Mouse (Mus musculus) ES-E14 (cell line): ENCODE measurements at regions not wholly inside any gene's neighbourhood (a gene's known extent, or its start where the extent isn't known, plus 50 kb on each side); places are given as distances from the start of the nearest gene placed in this dataset.

Experiments used
- DNase-seq: peaks from one replicate; pipeline ENCODE4 v3.0.0-alpha.2; 2013; ENCODE audit warnings: low read depth, low spot score
- H3K27ac ChIP-seq: 2 replicates; pipeline ENCODE4 v1.5.1; 2012; ENCODE audit warnings: low read depth, mild to moderate bottlenecking, low read length, moderate library complexity, mixed read lengths; ENCODE audit not compliant: poor library complexity, insufficient read depth, severe bottlenecking
- H3K36me3 ChIP-seq: 2 replicates; pipeline ENCODE4 v1.6.1; 2012; ENCODE audit warnings: mild to moderate bottlenecking, low read length, moderate library complexity, mixed read lengths; ENCODE audit not compliant: control insufficient read depth, poor library complexity, insufficient read depth, severe bottlenecking
- H3K4me1 ChIP-seq, 2 experiments: fragments of 150-350 bp in 1 of 2; sonication (generic) in 1 of 2; 2 replicates each; pipeline ENCODE4 v1.6.1; 2012; ENCODE audit warnings: low read length in 2 of 2, mild to moderate bottlenecking in 1 of 2, mixed read lengths in 1 of 2; ENCODE audit not compliant: control insufficient read depth in 2 of 2, insufficient read depth in 2 of 2, poor library complexity in 1 of 2
- H3K4me3 ChIP-seq, 2 experiments: fragments of 150-350 bp in 1 of 2; sonication (generic) in 1 of 2; 2 replicates each; pipeline ENCODE4 v1.5.1; 2012; ENCODE audit warnings: low read length in 2 of 2, low read depth in 1 of 2, mild to moderate bottlenecking in 1 of 2, mixed read lengths in 1 of 2; ENCODE audit not compliant: insufficient read depth in 1 of 2, poor library complexity in 1 of 2, severe bottlenecking in 1 of 2
- H3K9ac ChIP-seq: 2 replicates; pipeline ENCODE4 v1.6.1; 2012; ENCODE audit warnings: low read depth, mild to moderate bottlenecking, low read length, mixed read lengths; ENCODE audit not compliant: poor library complexity, insufficient read depth, severe bottlenecking
- H3K9me3 ChIP-seq: fragments of 150-350 bp; sonication (generic); 2 replicates; pipeline ENCODE4 v1.6.1; 2012; ENCODE audit warnings: low read depth, mild to moderate bottlenecking, low read length; ENCODE audit not compliant: control insufficient read depth, insufficient read depth
- CHD2 ChIP-seq: IDR thresholded peaks from 2 replicates; pipeline ENCODE4 v1.6.1; 2014; ENCODE audit warnings: mild to moderate bottlenecking, low read depth, low read length, inconsistent platforms
- HCFC1 ChIP-seq: IDR thresholded peaks from 2 replicates; pipeline ENCODE4 v1.6.1; 2012; ENCODE audit warnings: low read length, inconsistent platforms, borderline replicate concordance; ENCODE audit not compliant: insufficient read depth
- MAFK ChIP-seq: IDR thresholded peaks from 2 replicates; pipeline ENCODE4 v1.6.1; 2014; ENCODE audit warnings: mild to moderate bottlenecking, low read depth, low read length, inconsistent platforms; ENCODE audit not compliant: insufficient read depth
- ZC3H11A ChIP-seq: IDR thresholded peaks from 2 replicates; pipeline ENCODE4 v1.6.1; 2012; ENCODE audit warnings: low read depth, mild to moderate bottlenecking, inconsistent platforms, low read length, borderline replicate concordance
- ZNF384 ChIP-seq: IDR thresholded peaks from 2 replicates; pipeline ENCODE4 v1.6.1; 2012; ENCODE audit warnings: low read depth, low read length, inconsistent platforms
- in situ Hi-C, 2 experiments: fragments of 600-800 bp; cut with MboI; formaldehyde crosslinking; loops; one replicate each; pipeline ENCODE4 v1.15.1; 2025; ENCODE audit warnings: low sequenced_read_pairs in 2 of 2, inconsistent platforms in 1 of 2; ENCODE audit not compliant: unreplicated experiment in 2 of 2

DNA sequence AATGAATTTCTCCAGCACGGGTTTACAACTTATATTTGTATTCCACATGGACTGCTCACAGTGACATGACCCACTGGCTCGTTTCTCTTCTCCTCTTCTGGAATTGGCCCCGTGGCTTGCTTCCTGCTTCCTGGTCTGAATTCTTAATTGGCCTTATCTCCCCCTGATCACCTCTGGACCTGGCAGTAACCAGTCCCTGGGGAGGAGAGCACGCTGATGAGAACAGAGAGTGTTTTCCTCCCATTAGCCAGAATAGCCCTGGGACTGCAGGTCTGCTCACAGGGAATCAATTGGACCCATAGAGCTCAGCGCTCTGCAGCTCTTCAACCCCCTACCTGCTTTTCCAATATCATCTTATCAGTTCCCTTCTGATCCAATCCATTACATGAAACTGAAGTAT lies 397.7 kb upstream of the Map3k7 start:
- no peaks in the 10 kb centered on the region for H3K9me3 ChIP-seq
- no peak for TF ChIP-seq ZNF384
- TF ChIP-seq HCFC1, result no peak
- no peak for TF ChIP-seq CHD2
- no peak for TF ChIP-seq ZC3H11A
- TF ChIP-seq MAFK, result no peak
- H3K36me3 ChIP-seq, result no peaks in the 10 kb centered on the region
- no peak overlapping the region for H3K27ac ChIP-seq
- no peak overlapping the region for H3K4me3 ChIP-seq
- no peak for DNase-seq
- H3K9ac ChIP-seq, result no peak overlapping the region
- H3K4me1 ChIP-seq, result no peaks in the 10 kb centered on the region
- in situ Hi-C loops, result no loop called here

DNA sequence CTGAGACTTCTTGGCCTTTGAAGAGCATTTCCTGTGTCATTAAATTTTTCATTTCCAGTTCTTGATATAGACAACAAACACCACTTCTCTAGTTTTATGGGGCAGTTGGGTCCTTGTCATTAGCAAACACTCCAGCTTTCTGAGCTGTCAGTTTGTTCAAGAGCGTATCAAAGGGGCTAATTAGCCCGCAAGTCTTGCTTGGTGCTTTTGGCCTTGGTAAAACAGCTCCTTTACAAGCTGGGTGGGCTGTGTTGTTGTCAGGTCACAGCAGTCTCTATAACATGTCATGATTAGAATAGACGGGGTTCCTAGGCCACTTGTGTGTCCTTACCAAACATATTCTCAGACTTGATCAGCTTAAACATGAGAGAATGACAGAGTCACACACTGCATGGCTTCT lies 397.1 kb upstream of the Map3k7 start:
- no peaks in the 10 kb centered on the region for H3K4me1 ChIP-seq
- in situ Hi-C loops, result no loop called here
- DNase-seq, result no peak

DNA sequence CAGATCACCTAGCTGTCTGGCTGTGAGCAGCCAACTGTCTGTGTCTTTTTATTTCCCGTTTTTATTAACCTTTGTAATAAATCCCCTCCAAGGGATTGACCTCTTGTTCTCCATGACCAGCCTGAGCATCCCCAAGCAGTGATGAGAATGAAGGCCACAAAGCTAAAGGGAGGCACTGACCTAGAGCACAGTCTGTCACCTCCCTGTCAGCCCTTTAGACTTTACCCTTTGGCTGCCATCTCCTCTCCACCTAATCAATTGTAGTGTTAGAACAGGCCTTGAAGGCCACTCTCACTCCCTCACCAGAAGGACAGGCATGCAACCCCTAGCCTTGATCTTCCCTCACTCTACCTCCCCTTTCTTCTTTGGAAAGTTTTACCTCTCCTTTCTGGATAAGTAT lies 394.2 kb upstream of the Map3k7 start:
- TF ChIP-seq ZC3H11A (no peak), ZNF384 (no peak), MAFK (no peak), CHD2 (no peak), HCFC1 (no peak)
- no peak overlapping the region for H3K4me3 ChIP-seq
- H3K9ac ChIP-seq, result no peak overlapping the region
- in situ Hi-C loops, result no loop called here
- no peaks in the 10 kb centered on the region for H3K9me3 ChIP-seq
- H3K4me1 ChIP-seq, result no peaks in the 10 kb centered on the region
- no peak for DNase-seq
- H3K36me3 ChIP-seq, result no peaks in the 10 kb centered on the region
- H3K27ac ChIP-seq, result no peak overlapping the region

More for the DNA sequence above, 397.1 kb upstream of the Map3k7 start:
- Histone ChIP-seq H3K36me3 (no peaks in the 10 kb centered on the region), H3K4me3 (no peak overlapping the region), H3K9me3 (no peaks in the 10 kb centered on the region), H3K9ac (no peak overlapping the region), H3K27ac (no peak overlapping the region)
- no peak for TF ChIP-seq MAFK
- no peak for TF ChIP-seq ZC3H11A
- TF ChIP-seq ZNF384, result no peak
- no peak for TF ChIP-seq HCFC1
- no peak for TF ChIP-seq CHD2

DNA sequence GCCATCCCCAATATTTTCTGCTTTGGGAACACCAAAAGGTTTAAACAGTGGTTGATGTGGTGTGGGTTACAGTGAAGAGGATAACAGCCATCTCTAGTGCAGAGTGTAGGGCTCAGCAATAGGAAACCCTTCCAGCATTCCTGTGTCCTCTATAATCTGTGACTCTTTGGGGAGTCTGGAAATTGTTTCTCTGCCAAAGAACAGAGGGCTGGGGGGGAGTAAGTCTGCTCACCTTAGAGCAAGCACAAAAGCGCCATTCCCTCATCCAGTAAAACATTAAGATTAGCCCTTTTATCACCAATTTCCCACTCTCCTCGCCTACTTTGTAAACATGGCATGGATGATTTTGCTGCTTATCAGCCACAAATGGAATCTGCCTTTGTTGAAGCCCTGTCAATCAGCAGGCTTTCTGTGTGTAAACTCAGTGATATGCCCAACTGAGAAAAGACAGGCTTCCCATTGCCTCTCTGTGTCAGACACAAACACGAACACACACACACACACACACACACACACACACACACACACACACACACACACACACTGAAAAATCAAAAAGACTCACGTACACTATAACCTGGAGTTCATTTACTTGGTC lies 386.8 kb upstream of the Map3k7 start:
- no peak overlapping the region for H3K9ac ChIP-seq
- H3K36me3 ChIP-seq, result no peaks in the 10 kb centered on the region
- in situ Hi-C loops, result no loop called here
- no peaks in the 10 kb centered on the region for H3K4me1 ChIP-seq
- no peak for DNase-seq
- TF ChIP-seq ZNF384 (no peak), ZC3H11A (no peak), HCFC1 (no peak), CHD2 (no peak), MAFK (no peak)
- no peak overlapping the region for H3K27ac ChIP-seq
- no peaks in the 10 kb centered on the region for H3K9me3 ChIP-seq
- no peak overlapping the region for H3K4me3 ChIP-seq

DNA sequence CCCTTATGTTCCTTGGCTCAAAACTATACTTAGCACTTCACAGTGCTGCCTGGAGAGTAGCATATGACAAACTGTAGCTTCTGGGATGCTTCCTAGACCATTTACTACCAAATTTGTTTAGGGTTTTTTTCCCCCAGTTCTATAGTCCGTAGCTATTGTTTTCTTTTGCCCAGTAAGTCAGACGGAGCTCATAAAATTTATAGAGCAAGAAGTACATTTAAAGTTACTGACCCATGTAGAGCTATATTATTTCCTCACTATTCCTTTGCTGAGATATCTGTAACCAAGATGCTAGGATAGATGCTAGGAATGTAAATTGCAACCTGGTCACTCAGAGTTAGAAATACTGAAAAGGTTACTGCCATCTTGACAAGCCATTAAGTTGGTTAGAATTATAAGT lies 380.4 kb upstream of the Map3k7 start:
- Histone ChIP-seq H3K27ac (no peak overlapping the region), H3K9me3 (no peaks in the 10 kb centered on the region), H3K4me3 (no peak overlapping the region), H3K4me1 (no peaks in the 10 kb centered on the region), H3K9ac (no peak overlapping the region), H3K36me3 (no peaks in the 10 kb centered on the region)
- in situ Hi-C loops, result no loop called here
- no peak for TF ChIP-seq HCFC1
- DNase-seq, result no peak
